Mouse (Mus musculus) liver, embryonic 16.5 days (tissue): ENCODE data around the gene Wnk2. TPM values are rescaled to one million over a fixed set of nuclear protein-coding genes. Genes with fewer than 3 reads are reported as not detected.

Experiments used
- ATAC-seq: fragments of 200-750 bp; cut with Nextera tagmentation; 2 replicates; pipeline ENCODE4 v1.8.0; 2017; ENCODE audit warnings: low read depth, mild to moderate bottlenecking, moderate number of reproducible peaks, moderate library complexity
- H3K27ac ChIP-seq: fragments of 300-500 bp; sonication (generic); 2 replicates; pipeline ENCODE4 v1.5.1; 2014; ENCODE audit warnings: mild to moderate bottlenecking, low read length
- H3K27me3 ChIP-seq: fragments of 300-500 bp; sonication (generic); 2 replicates; pipeline ENCODE4 v1.6.1; 2014; ENCODE audit warnings: low read depth, low read length, mixed read lengths; ENCODE audit not compliant: control insufficient read depth, insufficient read depth
- H3K36me3 ChIP-seq: fragments of 300-500 bp; sonication (generic); 2 replicates; pipeline ENCODE4 v1.6.1; 2014; ENCODE audit warnings: mild to moderate bottlenecking; ENCODE audit not compliant: control insufficient read depth, insufficient read depth
- H3K4me1 ChIP-seq: fragments of 300-500 bp; sonication (generic); 2 replicates; pipeline ENCODE4 v1.6.1; 2014; ENCODE audit warnings: low read depth, low read length, mixed read lengths; ENCODE audit not compliant: control insufficient read depth
- H3K4me2 ChIP-seq: fragments of 300-500 bp; sonication (generic); 2 replicates; pipeline ENCODE4 v1.6.1; 2014; ENCODE audit warnings: low read depth, low read length, mixed read lengths
- H3K4me3 ChIP-seq: fragments of 300-500 bp; sonication (generic); 2 replicates; pipeline ENCODE4 v1.5.1; 2014; ENCODE audit warnings: low read depth, mild to moderate bottlenecking, low read length
- H3K9ac ChIP-seq: fragments of 300-500 bp; sonication (generic); 2 replicates; pipeline ENCODE4 v1.6.1; 2014; ENCODE audit warnings: low read depth, low read length
- H3K9me3 ChIP-seq: fragments of 300-500 bp; sonication (generic); replicated peaks from 2 replicates; pipeline ENCODE4 v1.6.1; 2016; ENCODE audit warnings: low read length; ENCODE audit not compliant: control insufficient read depth
- WGBS: fragments of 180-500 bp; shearing (Covaris S2); extraction: QIAGEN DNeasy Blood & Tissue Kit; methylation state at CpG from one replicate; pipeline ENCODE4 v1.1.7; 2014; ENCODE audit not compliant: insufficient replicate concordance; 5-methylcytosine and 5-hydroxymethylcytosine counted together
- polyA plus RNA-seq: library from polyadenylated mRNA; unstranded; fragments of >200 nt; fragmentation: Nextera tagmentation; extraction: Ambion mirVana; gene quantifications from 2 replicates; pipeline ENCODE4 v1.2.1, GENCODE M21; 2015

The Wnk2 gene
- polyA plus RNA-seq, 1 experiment from 2014 or later = 0.15 TPM

GRCm38 (mm10) chr13:49122106-49122505, 25.7 kb downstream of the Wnk2 start:
- WGBS = 48% methylated on average over 4 of the region's 4 CpGs
- no peaks in the 10 kb centered on the region for H3K9me3 ChIP-seq
- no peak overlapping the region for H3K4me2 ChIP-seq
- ATAC-seq = peak; percentile 88
- no peaks in the 10 kb centered on the region for H3K36me3 ChIP-seq
- H3K9ac ChIP-seq = no peak overlapping the region
- no peaks in the 10 kb centered on the region; the same call in none of the 2 replicates for H3K4me1 ChIP-seq
- H3K4me3 ChIP-seq = no peak overlapping the region
- no peak overlapping the region for H3K27ac ChIP-seq
- no peaks in the 10 kb centered on the region for H3K27me3 ChIP-seq

GRCm38 (mm10) chr13:49117563-49117962, 30.3 kb downstream of the Wnk2 start:
- no peaks in the 10 kb centered on the region for H3K36me3 ChIP-seq
- H3K9me3 ChIP-seq = no peaks in the 10 kb centered on the region
- H3K4me3 ChIP-seq = no peak overlapping the region
- ATAC-seq = no peak
- no peak overlapping the region for H3K27ac ChIP-seq
- H3K4me1 ChIP-seq = no peaks in the 10 kb centered on the region; the same call in none of the 2 replicates
- 76% methylated on average over 8 of the region's 8 CpGs for WGBS
- H3K27me3 ChIP-seq = no peaks in the 10 kb centered on the region
- no peak overlapping the region for H3K9ac ChIP-seq
- no peak overlapping the region for H3K4me2 ChIP-seq

GRCm38 (mm10) chr13:49114921-49115320, 32.9 kb downstream of the Wnk2 start:
- Histone ChIP-seq H3K27me3 (no peaks in the 10 kb centered on the region), H3K9ac (no peak overlapping the region), H3K9me3 (no peaks in the 10 kb centered on the region), H3K4me1 (no peaks in the 10 kb centered on the region), H3K4me3 (no peak overlapping the region), H3K4me2 (no peak overlapping the region), H3K36me3 (no peaks in the 10 kb centered on the region), H3K27ac (no peak overlapping the region)
- no peak for ATAC-seq
- 75% methylated on average over 14 of the region's 14 CpGs for WGBS

GRCm38 (mm10) chr13:49114116-49114515, 33.7 kb downstream of the Wnk2 start:
- no peak for ATAC-seq
- no peak overlapping the region for H3K9ac ChIP-seq
- H3K4me3 ChIP-seq = no peak overlapping the region
- no peaks in the 10 kb centered on the region for H3K36me3 ChIP-seq
- H3K4me2 ChIP-seq = no peak overlapping the region
- H3K4me1 ChIP-seq = no peaks in the 10 kb centered on the region
- H3K9me3 ChIP-seq = no peaks in the 10 kb centered on the region
- H3K27me3 ChIP-seq = no peaks in the 10 kb centered on the region
- WGBS = 35% methylated on average over 4 of the region's 4 CpGs
- no peak overlapping the region for H3K27ac ChIP-seq

- H3K27me3 ChIP-seq = no peaks in the 10 kb centered on the region
- no peaks in the 10 kb centered on the region for H3K9me3 ChIP-seq
- H3K36me3 ChIP-seq = no peaks in the 10 kb centered on the region
- WGBS = 55% methylated on average over 4 of the region's 4 CpGs
- H3K4me2 ChIP-seq = no peak overlapping the region
- no peak for ATAC-seq
- no peak overlapping the region for H3K4me3 ChIP-seq
- H3K27ac ChIP-seq = no peak overlapping the region
- no peaks in the 10 kb centered on the region for H3K4me1 ChIP-seq
- H3K9ac ChIP-seq = no peak overlapping the region
Observed at GRCm38 (mm10) chr13:49113345-49113744, 34.5 kb downstream of the Wnk2 start.

- 53% methylated on average over 8 of the region's 8 CpGs for WGBS
Observed at GRCm38 (mm10) chr13:49112652-49113051, 35.2 kb downstream of the Wnk2 start.

GRCm38 (mm10) chr13:49109665-49110064, 38.1 kb downstream of the Wnk2 start:
- Histone ChIP-seq H3K4me1 (no peaks in the 10 kb centered on the region), H3K27me3 (no peaks in the 10 kb centered on the region), H3K9me3 (no peaks in the 10 kb centered on the region), H3K9ac (no peak overlapping the region), H3K4me3 (no peak overlapping the region), H3K27ac (no peak overlapping the region), H3K4me2 (no peak overlapping the region), H3K36me3 (no peaks in the 10 kb centered on the region)
- no peak for ATAC-seq
- 41% methylated on average over 3 of the region's 3 CpGs for WGBS

More at GRCm38 (mm10) chr13:49112652-49113051, 35.2 kb downstream of the Wnk2 start:
- Histone ChIP-seq H3K4me2 (no peak overlapping the region), H3K36me3 (no peaks in the 10 kb centered on the region), H3K4me1 (no peaks in the 10 kb centered on the region), H3K9me3 (no peaks in the 10 kb centered on the region), H3K9ac (no peak overlapping the region), H3K27ac (no peak overlapping the region), H3K27me3 (no peaks in the 10 kb centered on the region), H3K4me3 (no peak overlapping the region)
- no peak for ATAC-seq

- Histone ChIP-seq H3K27ac (no peak overlapping the region), H3K4me2 (no peak overlapping the region), H3K4me3 (no peak overlapping the region), H3K36me3 (no peaks in the 10 kb centered on the region), H3K9me3 (no peaks in the 10 kb centered on the region), H3K4me1 (no peaks in the 10 kb centered on the region), H3K9ac (no peak overlapping the region), H3K27me3 (no peaks in the 10 kb centered on the region)
- no peak for ATAC-seq
- 32% methylated on average over 8 of the region's 8 CpGs for WGBS
Observed at GRCm38 (mm10) chr13:49108119-49108846, 39.5 kb downstream of the Wnk2 start.

- WGBS = 54% methylated on average over 1 of the region's 1 CpGs
- ATAC-seq = no peak
Observed at GRCm38 (mm10) chr13:49103913-49104312, 43.9 kb downstream of the Wnk2 start.

More at GRCm38 (mm10) chr13:49103913-49104312, 43.9 kb downstream of the Wnk2 start:
- no peaks in the 10 kb centered on the region for H3K36me3 ChIP-seq
- no peaks in the 10 kb centered on the region for H3K9me3 ChIP-seq
- H3K27me3 ChIP-seq = no peaks in the 10 kb centered on the region
- no peak overlapping the region for H3K27ac ChIP-seq
- H3K4me2 ChIP-seq = no peak overlapping the region
- H3K9ac ChIP-seq = no peak overlapping the region
- H3K4me1 ChIP-seq = no peaks in the 10 kb centered on the region
- H3K4me3 ChIP-seq = no peak overlapping the region
